Mouse (Mus musculus) gastrocnemius, postnatal 36 days (tissue): ENCODE results near the gene Unc13a. TPM values are rescaled to one million over a fixed set of nuclear protein-coding genes. Genes with fewer than 3 reads are reported as not detected.
"Not testable (repeated sequence)": the region's sequence is repeated elsewhere in the genome, so short reads cannot be mapped to it uniquely, and the experiment has no call there.

Experiments used
- DNase-seq, 2 experiments: peaks; one replicate each; pipeline ENCODE4 v3.0.0; 2022
- intact Hi-C: fragments of 180-260 bp; cut with DNase I; formaldehyde crosslinking; loops from one replicate; pipeline ENCODE4 v1.15.1; 2025
- long read RNA-seq, 2 experiments: library from polyadenylated mRNA; stranded (forward); transcript quantifications; one replicate each; pipeline ENCODE4 v2.0.0; 2021
- total RNA-seq, 2 experiments: library from RNA; stranded (reverse); gene quantifications; 2 replicates each; pipeline ENCODE4 v1.2.3; 2021

The Unc13a gene
- not detected for total RNA-seq
- long read RNA-seq, experiment 1: 0 reads
- long read RNA-seq, experiment 2: 0 reads

DNA sequence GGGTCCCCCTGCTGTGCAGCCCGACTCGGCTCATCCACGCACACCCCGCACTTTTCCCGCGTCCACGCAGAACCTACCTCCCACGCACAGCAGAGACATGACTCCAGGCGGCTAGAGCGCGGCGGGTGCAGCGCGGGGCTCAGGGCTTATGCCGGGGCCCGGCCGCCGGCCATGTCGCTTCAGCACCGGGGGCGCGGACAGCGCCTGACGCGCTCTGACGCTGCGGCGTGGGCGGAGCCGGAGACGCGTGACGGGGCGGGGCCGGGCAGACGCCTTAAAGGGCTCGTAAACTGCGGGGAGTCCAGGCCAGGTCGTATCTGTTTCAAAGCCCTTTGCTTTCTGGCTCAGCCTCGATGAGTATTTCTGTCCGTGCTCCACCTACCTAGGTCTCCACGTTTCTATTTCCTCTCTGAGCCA lies at the start of gene Unc13a:
Gene Unc13a, minus strand, starts transcription at position 209 of the 417 bp plus-strand sequence.
- intact Hi-C loops: no loop called here
- DNase-seq: peak; percentile 83

DNA sequence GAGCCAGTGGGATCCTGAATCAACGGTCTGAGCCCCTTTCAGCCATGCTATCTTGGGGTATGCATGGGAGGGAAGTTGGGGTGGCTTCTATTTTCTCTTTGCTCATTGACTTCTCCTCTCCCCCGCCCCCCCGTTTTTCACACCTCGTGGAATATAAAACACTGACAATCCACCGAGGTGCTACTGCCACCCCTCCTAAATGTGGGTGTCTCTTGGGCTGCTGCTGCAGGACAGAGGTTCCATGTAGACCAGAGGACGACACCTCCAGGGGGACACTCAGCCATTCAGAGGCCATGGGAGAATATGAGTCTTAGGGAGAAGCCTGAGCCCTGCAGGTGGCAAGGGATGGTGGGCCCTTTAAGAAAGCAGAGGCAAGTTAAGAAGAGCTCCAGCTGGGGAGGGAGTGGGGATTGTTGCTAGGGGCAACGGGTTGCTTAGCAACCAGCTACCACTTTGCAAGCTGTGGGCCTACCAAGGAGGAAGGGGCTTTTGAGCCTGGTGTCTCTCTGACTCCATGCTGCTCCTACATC lies 48.4 kb upstream of the Unc13a start:
- no peak for DNase-seq
- intact Hi-C loops: no loop called here

DNA sequence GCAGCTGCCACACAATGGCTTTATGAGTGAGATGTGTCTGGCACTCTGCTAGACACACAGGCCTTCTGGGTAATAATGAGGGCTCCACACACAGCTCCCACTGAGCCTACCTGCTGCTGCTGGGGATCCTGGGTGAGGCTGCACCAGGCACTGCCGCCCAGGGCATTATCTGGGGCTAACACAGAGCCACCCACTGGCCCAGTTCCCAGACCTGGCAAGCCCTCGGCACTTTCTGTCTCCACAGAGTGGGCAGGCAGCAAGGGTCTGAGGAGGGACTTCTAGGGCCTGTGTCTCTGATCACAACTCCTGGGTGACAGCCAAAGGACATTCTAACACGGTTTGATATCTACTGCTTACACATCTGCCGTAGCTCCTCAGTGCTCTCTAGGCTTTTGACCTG lies 47.7 kb upstream of the Unc13a start:
- DNase-seq: no peak

DNA sequence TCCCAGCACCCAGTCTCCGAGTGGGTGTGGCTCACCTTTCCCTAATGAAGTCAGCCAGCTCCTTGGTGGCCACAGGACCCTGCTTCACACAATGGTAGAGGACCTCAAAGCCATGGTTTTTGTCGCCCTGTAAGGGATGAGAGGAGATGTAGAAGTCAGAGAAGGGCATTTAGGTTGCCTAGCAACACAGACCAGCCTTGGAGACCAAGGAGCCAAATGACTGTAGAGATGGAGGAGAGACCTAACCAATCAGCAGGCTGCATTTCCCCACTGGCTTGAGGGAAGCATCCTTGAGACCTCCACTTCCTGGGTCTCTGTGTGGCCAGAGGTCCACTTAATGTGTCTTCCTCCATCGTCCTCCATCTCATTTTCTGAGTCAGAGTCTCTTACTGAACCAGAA lies 46.7 kb upstream of the Unc13a start:
- no peak for DNase-seq
- intact Hi-C loops: no loop called here

More for the DNA sequence above, 47.7 kb upstream of the Unc13a start:
- intact Hi-C loops: no loop called here

DNA sequence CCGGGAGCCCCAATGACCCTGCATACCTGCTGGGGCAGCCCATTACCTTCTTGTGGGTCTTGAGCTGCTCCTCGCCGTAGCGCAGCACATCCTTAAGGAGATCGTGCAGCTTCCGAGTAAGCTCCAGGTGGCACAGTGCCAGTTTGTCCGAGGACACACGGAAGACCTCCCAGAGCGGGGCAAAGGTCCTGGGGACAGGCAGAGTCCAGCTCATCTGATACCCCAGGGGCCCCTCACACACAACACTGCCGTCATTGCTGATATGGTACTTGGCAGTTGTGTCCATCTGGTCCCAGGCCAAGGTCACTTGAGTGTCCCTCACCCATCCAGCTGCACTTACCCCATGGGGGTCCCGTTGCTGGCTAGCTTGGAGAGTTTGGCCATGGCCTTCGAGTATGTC lies 45.5 kb upstream of the Unc13a start:
- DNase-seq: no peak

DNA sequence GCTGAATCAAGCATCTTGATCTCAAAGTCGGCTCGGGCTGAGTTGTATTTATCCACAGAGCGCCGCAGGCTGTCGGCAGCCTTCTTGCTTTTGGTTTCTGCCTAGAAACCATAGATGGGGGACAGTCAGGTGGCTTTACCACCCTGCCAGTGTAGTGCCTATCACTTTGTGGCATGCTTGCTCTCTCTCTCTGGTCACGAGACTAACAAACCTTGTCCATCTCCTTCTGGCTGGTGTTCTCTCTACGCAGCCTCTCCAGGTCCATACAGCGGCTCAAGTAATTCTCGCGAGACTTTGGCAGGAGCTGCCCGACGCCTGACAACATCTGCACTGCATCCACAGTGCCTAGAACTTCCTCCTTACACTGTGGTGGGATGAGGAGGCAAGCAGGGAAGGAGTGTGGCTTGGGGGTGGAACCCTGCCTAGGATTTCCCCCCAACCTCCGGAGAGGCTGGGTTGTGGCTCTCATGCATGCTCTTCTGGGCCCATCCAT lies 45.0 kb upstream of the Unc13a start:
- no peak for DNase-seq
- intact Hi-C loops: no loop called here

More for the DNA sequence above, 45.5 kb upstream of the Unc13a start:
- intact Hi-C loops: no loop called here

DNA sequence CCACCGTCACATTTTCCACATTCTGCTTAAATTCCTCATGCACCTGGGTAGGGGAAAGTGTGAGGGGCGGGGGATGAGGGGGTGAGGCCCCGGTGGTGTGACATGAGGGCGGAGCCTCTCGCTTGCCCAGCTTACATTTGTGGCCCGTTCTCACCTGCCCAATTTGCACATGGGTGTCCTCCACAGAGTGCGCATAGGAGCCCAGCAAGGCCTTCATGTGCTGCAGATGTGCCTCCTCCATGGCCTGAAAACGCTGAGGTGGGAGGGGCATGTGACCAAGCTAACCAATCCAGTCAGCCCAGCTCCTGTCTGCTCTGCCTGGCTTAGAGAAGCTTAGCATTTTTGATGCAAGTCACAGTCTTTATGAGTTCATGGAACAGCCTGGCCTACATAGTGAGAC lies 44.0 kb upstream of the Unc13a start:
- intact Hi-C loops: no loop called here

DNA sequence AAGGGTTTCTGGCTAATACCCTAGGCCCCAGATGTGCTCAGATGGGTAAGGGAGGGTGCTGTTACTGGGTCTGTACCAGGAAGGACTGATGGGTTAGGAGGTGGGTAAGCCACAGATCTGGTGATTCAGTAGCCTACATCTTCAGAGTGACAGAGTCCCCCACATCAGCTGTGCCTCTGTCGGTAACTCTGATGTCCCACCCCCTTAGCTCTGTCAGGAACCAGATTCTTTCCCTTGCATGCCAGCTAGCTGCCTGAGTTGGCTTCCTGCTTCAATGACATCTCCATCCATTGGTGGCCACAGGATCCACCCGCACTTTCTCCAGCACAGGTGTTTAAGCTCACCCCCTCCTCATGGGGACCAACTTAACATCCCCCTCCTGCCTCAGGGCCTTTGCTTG lies 40.0 kb upstream of the Unc13a start:
- intact Hi-C loops: no loop called here

More for the DNA sequence above, 44.0 kb upstream of the Unc13a start:
- DNase-seq: no peak

DNA sequence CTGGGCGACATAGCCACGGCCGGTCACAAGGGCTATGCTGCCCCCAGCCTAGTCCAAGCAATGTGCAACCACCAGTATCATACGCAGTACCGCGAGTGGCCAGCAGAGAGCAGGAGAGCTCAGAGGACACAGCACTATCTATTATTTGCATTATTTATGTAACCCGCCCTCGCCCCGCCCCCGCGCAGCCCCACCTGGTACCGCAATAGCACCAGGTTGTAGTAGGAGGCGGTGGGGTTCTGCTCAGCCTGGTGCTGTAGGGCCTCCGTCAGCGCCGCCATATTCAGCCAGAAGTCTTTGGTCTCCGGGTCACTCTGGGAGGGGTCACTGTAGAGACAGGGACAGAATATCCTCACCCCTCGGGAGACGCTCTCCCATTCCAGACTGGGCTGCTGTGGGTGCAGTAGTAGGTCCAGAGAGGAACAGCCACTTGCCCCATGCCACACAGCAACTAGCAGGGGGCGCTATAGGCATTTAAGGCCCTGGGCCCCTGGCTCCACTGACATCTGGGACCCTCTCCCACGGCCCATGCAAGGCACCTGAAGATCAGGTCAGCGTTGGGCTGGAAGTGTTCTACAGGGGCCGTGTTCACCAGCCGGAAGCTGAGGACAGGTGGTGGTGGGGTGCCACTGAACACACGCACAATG lies 38.4 kb upstream of the Unc13a start:
- intact Hi-C loops: no loop called here
- peak; percentile 45 to 50 for DNase-seq

More for the DNA sequence above, 40.0 kb upstream of the Unc13a start:
- no peak for DNase-seq

DNA sequence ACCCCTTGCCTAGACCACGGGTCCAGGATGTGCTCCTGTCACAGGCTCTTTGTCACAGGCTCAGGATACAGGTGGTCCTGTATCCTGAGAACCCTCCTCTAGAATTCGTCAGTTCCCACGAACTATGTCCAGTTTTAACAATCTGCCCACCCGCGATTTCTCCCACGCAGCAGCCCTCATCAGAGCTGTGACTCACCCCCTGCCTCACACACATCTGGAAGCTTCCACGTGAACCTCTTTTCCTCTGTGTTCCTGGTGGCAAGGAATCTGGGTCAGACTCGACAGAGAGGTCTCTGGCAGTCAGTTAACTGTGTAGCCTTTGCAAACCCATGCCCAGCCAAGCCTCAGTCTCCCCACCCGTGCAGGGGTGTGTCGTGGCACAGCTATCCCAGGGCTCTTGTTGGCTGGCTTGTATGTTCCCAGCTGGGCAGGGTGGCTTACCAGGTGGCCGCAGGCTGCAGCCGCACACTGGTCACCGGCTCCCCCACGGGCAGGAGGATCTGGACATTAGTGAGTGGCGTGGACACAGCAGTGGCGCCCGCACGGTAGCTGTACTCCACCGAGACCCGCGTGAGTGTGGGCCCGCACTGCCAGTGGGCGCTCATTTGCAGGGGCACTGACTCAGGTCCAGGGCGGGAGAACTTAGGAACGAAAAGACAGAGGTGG lies 37.7 kb upstream of the Unc13a start:
- intact Hi-C loops: no loop called here
- DNase-seq: no peak

DNA sequence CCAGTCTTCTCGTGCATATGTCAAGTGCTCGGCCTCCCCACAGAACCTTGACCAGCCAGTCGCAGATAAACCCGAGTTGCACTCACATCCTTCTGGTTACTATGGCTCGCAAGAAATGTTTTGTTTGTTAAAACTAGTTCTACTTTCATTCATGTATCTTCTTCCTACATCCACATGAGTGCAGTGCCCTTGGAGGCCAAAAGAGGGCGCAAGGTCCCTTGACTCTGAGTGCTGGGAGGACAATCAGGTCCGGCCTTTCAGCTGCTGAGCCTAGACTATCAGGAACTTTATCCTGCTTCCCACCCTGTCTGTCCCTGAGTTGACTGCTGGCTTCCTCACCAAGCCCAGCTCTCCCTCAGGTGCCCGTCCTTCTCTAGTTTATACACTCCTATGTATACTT lies 36.3 kb upstream of the Unc13a start:
- no peak for DNase-seq

DNA sequence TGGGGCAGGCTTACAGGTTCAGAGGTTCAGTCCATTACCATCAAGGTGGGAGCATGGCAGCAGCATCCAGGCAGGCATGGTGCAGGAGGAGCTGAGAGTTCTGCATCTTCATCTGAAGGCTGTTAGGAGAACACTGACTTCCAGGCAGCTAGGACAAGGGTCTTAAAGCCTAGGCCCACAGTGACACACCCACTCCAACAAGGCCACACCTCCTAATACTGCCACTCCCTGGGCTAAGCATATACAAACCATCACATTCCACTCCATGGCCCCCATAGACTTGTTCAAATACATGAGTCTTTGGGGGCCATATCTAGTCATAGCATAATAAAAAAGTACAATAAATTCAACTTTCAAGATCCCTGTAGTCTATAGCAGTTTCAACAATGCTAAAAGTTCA lies 31.8 kb upstream of the Unc13a start:
- not testable (repeated sequence) for DNase-seq
- intact Hi-C loops: loop anchor here (5.0 kb wide), 1 partner anchor 419 kb away; no protein-coding TSS in a partner anchor

More for the DNA sequence above, 36.3 kb upstream of the Unc13a start:
- intact Hi-C loops: no loop called here

DNA sequence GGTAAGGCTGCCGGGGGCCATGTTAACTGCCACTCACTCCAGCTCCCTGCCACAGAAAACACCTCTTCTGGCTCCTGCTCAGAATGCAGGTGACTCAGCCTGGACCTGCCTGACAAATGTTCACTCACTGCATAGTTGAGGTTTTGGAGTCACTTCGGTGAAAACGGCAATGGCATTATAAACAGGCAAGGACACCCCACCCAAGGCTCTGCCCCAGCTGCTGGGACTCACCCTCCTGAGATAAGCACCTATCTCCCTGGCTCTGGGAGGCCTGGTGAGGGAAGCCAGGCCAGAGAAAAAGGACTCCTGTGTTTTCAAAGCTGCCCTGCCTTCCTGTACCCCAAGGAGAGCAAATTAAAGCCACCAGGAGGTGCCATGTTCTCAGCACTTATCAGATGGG lies 31.4 kb upstream of the Unc13a start:
- DNase-seq: no peak
- intact Hi-C loops: loop anchor here (5.0 kb wide), 1 partner anchor 419 kb away; no protein-coding TSS in a partner anchor

DNA sequence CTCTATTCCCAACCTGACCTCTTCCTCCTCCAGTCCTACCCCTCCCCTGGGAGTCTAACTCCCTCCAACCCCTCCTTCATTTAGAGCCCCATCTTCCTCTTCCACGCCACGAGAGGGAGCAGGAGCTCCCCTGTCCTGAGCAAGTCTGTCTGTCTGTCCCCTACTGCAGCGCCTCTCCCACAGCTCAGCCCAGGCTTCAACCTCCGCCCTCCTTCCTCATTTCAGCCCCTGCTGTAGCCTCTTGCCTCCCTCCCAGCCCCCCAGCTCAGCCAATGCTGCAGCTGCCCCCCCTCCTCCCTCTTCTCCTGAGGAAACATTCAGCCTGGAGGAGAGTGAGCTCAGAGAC lies 30.5 kb upstream of the Unc13a start:
- intact Hi-C loops: loop anchor here (5.0 kb wide), 1 partner anchor 420 kb away; no protein-coding TSS in a partner anchor
- DNase-seq: no peak

DNA sequence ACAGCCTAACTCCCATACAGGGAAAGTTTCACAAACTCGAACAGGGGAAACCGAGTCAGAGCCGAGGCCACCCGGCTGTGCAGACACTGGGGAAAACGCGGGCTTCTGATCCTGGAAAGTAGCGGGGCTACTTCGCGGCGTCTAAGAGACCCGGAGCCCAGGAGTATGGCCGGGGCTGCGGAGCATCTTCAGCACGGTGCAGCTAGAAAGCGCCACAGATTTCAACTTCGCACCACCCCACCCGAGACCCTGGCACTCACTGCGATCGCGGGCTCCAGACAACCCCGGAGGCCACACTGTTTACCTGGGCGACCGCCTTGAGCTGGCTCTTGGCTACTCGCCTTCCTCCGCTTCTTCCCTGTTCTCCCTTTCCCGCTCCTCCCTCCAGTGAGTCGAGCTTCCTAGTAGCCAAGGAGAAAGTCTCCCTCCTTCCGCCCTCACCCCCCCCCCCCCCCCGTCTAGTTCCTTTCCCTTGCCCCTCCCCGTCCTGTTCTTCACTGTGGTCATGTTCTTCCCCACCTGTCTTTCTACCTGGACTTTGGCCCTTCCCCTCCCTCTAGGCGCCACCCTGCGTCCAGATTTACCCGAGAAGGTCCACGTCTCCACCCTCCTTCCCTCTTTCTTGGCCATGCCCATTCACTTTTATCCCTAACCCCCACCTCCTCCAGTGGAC lies 30.0 kb upstream of the Unc13a start, which contains the start of gene B3gnt3:
Gene B3gnt3, minus strand, starts transcription at position 376 of the 673 bp plus-strand sequence.
- no peak for DNase-seq
- intact Hi-C loops: loop anchor here (5.0 kb wide), 1 partner anchor 421 kb away; no protein-coding TSS in a partner anchor

DNA sequence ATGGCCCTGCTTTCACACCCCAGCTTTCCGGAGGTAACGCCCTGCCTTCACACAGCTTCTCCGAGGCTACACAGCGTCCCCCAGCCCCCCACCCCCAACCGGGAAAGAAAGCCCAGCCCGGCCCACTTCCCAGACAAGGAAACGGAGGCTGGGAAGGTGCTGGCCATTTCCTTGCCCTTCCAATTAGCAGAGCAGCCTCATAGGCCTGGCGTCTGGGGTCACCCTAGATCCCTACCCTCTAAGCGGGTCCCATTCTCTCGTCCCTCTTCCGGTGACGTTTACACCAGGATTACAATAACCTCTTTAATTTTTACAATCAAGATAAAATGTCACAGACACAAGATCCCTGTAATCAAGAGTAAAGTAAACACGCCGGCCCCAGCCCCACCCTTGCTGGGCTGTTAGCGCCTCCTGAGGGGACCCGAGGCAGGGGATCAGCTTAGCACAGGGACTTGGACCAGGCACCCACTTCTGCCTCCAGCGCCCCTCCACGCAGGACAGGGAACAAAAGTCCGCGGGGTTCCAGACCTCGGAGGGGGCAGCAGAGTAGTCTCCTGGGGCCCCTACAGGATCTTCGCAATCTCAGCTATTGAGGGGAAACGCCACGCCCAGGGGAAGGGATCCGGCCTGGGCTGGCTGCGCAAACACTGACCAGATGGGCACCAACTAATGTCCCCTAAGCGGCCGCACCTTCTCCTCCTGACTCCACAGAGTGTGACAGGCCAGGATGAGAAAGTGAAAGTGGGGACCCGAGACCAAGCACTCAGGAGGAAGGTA lies 29.1 kb upstream of the Unc13a start:
- peak in 1 of 2 experiments; percentile 39 for DNase-seq
- intact Hi-C loops: loop anchor here (5.0 kb wide), 1 partner anchor 422 kb away; no protein-coding TSS in a partner anchor

DNA sequence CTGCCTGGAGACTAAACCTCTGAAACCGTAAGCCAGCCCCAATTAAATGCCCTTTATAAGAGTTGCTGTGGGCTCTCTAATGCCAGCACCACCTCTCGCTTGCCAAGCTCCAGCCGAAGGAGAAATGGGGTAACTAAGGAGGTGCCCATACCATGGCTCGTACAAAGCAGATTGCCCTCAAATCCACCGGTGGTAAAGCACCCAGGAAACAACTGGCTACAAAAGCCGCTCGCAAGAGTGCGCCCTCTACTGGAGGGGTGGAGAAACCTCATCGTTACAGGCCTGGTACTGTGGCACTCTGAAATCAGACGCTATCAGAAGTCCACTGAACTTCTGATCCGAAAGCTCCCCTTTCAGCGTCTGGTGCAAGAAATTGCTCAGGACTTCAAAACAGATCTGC lies 23.9 kb upstream of the Unc13a start:
- DNase-seq, intact Hi-C loops: not testable (repeated sequence)

DNA sequence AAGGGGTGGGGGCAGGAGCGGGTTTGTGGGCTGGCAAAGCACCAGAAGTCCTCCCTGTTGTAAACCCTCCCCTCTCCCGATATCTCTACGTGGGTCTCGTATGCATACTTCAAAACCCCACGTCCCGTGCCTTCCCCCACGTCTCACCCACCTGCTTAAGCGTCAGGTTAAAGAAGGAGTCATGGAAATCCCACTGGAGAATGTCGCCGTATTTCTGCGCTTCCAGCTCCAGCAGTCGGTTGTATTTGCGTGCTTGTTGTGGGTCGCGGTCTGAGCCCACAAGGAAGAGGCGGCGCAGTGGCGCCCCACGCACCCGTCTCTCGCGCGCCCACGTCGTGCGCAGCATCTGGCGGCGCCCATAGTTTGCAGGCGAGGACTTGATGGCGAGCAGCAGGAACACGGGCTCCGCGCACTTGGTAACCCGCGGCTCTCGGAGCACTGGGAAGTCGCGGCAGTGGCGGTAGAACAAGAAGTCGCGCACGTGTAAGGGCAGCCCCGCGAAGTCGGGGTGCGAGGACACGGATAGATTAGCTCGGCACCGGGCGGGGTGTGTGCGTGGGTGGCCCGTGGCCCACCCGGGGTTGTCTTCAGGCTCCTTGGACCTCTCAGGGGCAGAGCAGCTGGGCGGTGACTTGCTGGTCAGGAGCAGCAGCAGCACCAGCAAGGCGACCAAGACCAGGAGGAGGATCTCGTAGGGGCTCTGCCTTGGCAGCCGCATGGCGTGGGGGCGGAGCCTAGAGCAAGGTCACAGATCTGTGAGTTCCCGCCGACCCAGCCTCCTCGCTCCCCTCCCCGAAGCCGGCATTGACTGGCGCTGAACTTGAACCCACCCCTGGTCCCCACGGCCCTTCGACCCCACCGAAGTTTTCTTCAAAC lies 21.8 kb upstream of the Unc13a start:
- no peak for DNase-seq
- intact Hi-C loops: no loop called here

DNA sequence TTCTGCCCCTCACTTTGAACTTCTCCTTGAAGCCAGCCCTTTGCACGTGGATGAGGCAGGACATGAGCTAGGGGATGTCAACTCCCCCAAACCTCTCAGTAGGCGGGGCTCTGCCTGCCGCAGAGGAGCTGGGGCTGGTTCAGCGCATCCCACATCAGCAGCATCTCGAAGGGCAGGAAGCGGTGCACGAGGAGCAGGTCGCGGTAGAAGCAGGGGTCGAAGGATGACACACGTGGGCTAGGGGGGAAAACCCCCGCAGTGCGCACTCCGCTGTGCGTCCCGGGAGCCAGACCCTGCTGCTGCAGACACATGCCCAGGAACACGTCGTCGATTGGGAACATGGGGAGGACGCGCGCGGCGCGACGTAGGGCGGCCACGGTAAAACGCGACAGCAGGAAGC lies 21.0 kb upstream of the Unc13a start:
- intact Hi-C loops: no loop called here
- no peak for DNase-seq
